In the genomic region with DNA sequence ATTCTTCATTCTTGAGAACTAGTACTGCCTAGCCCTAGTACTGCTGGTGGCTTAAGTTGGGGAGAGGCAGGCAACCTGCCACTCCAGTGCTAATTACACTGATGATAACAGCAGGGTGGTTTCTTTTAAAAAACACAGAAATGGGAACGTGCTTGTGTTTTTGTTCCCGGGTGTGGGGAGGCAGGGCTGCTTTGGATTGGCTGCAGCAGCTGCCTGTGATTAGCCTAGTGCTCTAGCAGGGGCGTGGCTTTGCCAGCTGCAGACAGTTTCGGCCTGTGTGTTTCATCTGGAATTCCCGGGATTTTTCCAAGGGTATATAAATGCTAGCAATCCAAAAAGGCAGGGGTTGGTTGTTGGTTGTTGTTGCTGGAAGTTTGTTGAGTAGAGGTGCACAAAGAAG, we compare ENCODE assay signal across 29 mouse cellular contexts. TPM values are rescaled to one million over a fixed set of nuclear protein-coding genes. Genes with fewer than 3 reads are reported as not detected.
DNase-seq lines count a peak whose midpoint lies in the region; ATAC-seq and TF ChIP-seq lines count a peak whose summit lies in the region.
"Had no signal": no experiment of that assay in that cellular context is flagged by ENCODE, and none has a peak within 500 bp of the region (broad histone marks: within the 10 kb centered on the region; RNA-seq: fewer than 3 reads in every experiment).

No protein-coding gene starts in this region.

- H3K9me3 ChIP-seq in forebrain, embryonic 11.5 days (ENCODE audit: control insufficient read depth, low read length) = no peaks in the 10 kb centered on the region
- H3K9me3 ChIP-seq in forebrain, postnatal 0 days (ENCODE audit: low read length) = no peaks in the 10 kb centered on the region
- no peaks in the 10 kb centered on the region for H3K9me3 ChIP-seq in lung, embryonic 14.5 days (ENCODE audit: low read depth, low read length)
- H3K9me3 ChIP-seq in embryonic facial prominence, embryonic 10.5 days = no peaks in the 10 kb centered on the region
- no peaks in the 10 kb centered on the region for H3K9me3 ChIP-seq in midbrain, embryonic 14.5 days (ENCODE audit: control insufficient read depth, low read length)
- H3K9me3 ChIP-seq: embryonic facial prominence, embryonic 15.5 days; hindbrain, embryonic 13.5 days; liver, embryonic 13.5 days; stomach, embryonic 15.5 days had no signal

- TF ChIP-seq CTCF in forebrain, postnatal 0 days (IDR thresholded peaks at IDR 0.05; ENCODE audit: low read depth) = no peak
- no peak for TF ChIP-seq CTCF in lung, embryonic 14.5 days (IDR thresholded peaks at IDR 0.05; ENCODE audit: low read depth)
- no peak for TF ChIP-seq CTCF in lung, adult 2 months (IDR thresholded peaks at IDR 0.05; ENCODE audit: insufficient read depth, low read length)

- ATAC-seq in forebrain, embryonic 11.5 days (replicated peaks; ENCODE audit: low FRiP score) = no peak
- ATAC-seq in forebrain, postnatal 0 days = no peak; the same call in 1 of the 2 replicates
- no peak for ATAC-seq in lung, embryonic 14.5 days (ENCODE audit: insufficient read depth)
- ATAC-seq in megakaryocyte progenitor cell, adult 5-6 weeks (replicated peaks; ENCODE audit: poor library complexity) = 0 out of 2 replicates have a peak, but pooled peaks have one; percentile 15
- ATAC-seq in midbrain, embryonic 14.5 days (ENCODE audit: low FRiP score, low TSS enrichment) = no peak
- ATAC-seq: CD4-positive, CD25-positive, alpha-beta regulatory T cell, adult 4 months had no signal

- no peaks in the 10 kb centered on the region for H3K27me3 ChIP-seq in forebrain, embryonic 11.5 days (ENCODE audit: control insufficient read depth, insufficient read depth, low read length)
- H3K27me3 ChIP-seq in forebrain, postnatal 0 days (ENCODE audit: insufficient read depth, low read length) = no peaks in the 10 kb centered on the region
- no peaks in the 10 kb centered on the region for H3K27me3 ChIP-seq in lung, embryonic 14.5 days (ENCODE audit: insufficient read depth, low read length)
- H3K27me3 ChIP-seq in embryonic facial prominence, embryonic 10.5 days (replicated peaks; ENCODE audit: low read depth, poor library complexity, severe bottlenecking) = no peaks in the 10 kb centered on the region
- no peaks in the 10 kb centered on the region for H3K27me3 ChIP-seq in midbrain, embryonic 14.5 days (ENCODE audit: control insufficient read depth, insufficient read depth, low read length)
- H3K27me3 ChIP-seq: embryonic facial prominence, embryonic 15.5 days; hindbrain, embryonic 13.5 days; liver, embryonic 13.5 days; stomach, embryonic 15.5 days had no signal

- H3K9ac ChIP-seq in forebrain, embryonic 11.5 days (ENCODE audit: low read length) = no peak overlapping the region
- no peak overlapping the region for H3K9ac ChIP-seq in forebrain, postnatal 0 days
- no peak overlapping the region for H3K9ac ChIP-seq in lung, embryonic 14.5 days
- no peak overlapping the region for H3K9ac ChIP-seq in midbrain, embryonic 14.5 days (replicated peaks; ENCODE audit: low read length)
- H3K9ac ChIP-seq: embryonic facial prominence, embryonic 15.5 days; hindbrain, embryonic 13.5 days; liver, embryonic 13.5 days; stomach, embryonic 15.5 days had no signal

- no peak overlapping the region for H3K4me3 ChIP-seq in forebrain, embryonic 11.5 days (ENCODE audit: low read depth, low read length)
- H3K4me3 ChIP-seq in forebrain, postnatal 0 days (ENCODE audit: low read depth, low read length) = no peak overlapping the region
- H3K4me3 ChIP-seq in lung, embryonic 14.5 days (ENCODE audit: low read depth, low read length) = no peak overlapping the region
- no peak overlapping the region for H3K4me3 ChIP-seq in lung, adult 2 months (replicated peaks; ENCODE audit: extremely low read depth, low read depth, low read length)
- no peak overlapping the region for H3K4me3 ChIP-seq in embryonic facial prominence, embryonic 10.5 days
- H3K4me3 ChIP-seq in midbrain, embryonic 14.5 days (replicated peaks; ENCODE audit: low read depth, low read length) = no peak overlapping the region
- H3K4me3 ChIP-seq: embryonic facial prominence, embryonic 15.5 days; gastrocnemius, adult 2 months; hindbrain, embryonic 13.5 days; liver, embryonic 13.5 days; stomach, embryonic 15.5 days had no signal

- DNase-seq in forebrain, embryonic 11.5 days (ENCODE audit: low spot score) = peak; percentile 36
- DNase-seq in forebrain, postnatal 0 days = no peak
- peak; percentile 21 for DNase-seq in lung, embryonic 14.5 days
- no peak for DNase-seq in lung, adult 2 months
- peak; percentile 33 for DNase-seq in embryonic facial prominence, embryonic 10.5 days (ENCODE audit: low spot score)
- DNase-seq in midbrain, embryonic 14.5 days = no peak
- DNase-seq in gastrocnemius, postnatal 25 days = no peak
- DNase-seq: adrenal gland, postnatal 36 days; cerebellum, adult 2 months; gastrocnemius, adult 2 months; kidney, adult 8-10 months; kidney, postnatal 25 days; liver, embryonic 13.5 days; lung, postnatal 10 days; retina, postnatal 1 day had no signal

- H3K4me2 ChIP-seq in forebrain, embryonic 11.5 days (ENCODE audit: low read depth, low read length, severe bottlenecking) = no peak overlapping the region
- no peak overlapping the region for H3K4me2 ChIP-seq in forebrain, postnatal 0 days (ENCODE audit: low read depth)
- no peak overlapping the region for H3K4me2 ChIP-seq in lung, embryonic 14.5 days
- H3K4me2 ChIP-seq in midbrain, embryonic 14.5 days (ENCODE audit: low read length) = no peak overlapping the region
- H3K4me2 ChIP-seq: embryonic facial prominence, embryonic 15.5 days; hindbrain, embryonic 13.5 days; liver, embryonic 13.5 days; stomach, embryonic 15.5 days had no signal

- H3K36me3 ChIP-seq in forebrain, embryonic 11.5 days (ENCODE audit: control insufficient read depth, insufficient read depth, low read length) = no peaks in the 10 kb centered on the region
- no peaks in the 10 kb centered on the region for H3K36me3 ChIP-seq in forebrain, postnatal 0 days (ENCODE audit: insufficient read depth)
- H3K36me3 ChIP-seq in lung, embryonic 14.5 days (ENCODE audit: insufficient read depth) = no peaks in the 10 kb centered on the region
- no peaks in the 10 kb centered on the region for H3K36me3 ChIP-seq in embryonic facial prominence, embryonic 10.5 days (replicated peaks)
- no peaks in the 10 kb centered on the region for H3K36me3 ChIP-seq in midbrain, embryonic 14.5 days (ENCODE audit: control insufficient read depth, insufficient read depth, low read length)
- H3K36me3 ChIP-seq: embryonic facial prominence, embryonic 15.5 days; hindbrain, embryonic 13.5 days; liver, embryonic 13.5 days; stomach, embryonic 15.5 days had no signal

- H3K4me1 ChIP-seq in forebrain, embryonic 11.5 days (replicated peaks; ENCODE audit: control insufficient read depth, insufficient read depth, low read length) = no peaks in the 10 kb centered on the region
- no peaks in the 10 kb centered on the region for H3K4me1 ChIP-seq in forebrain, postnatal 0 days (ENCODE audit: insufficient read depth)
- no peaks in the 10 kb centered on the region for H3K4me1 ChIP-seq in lung, embryonic 14.5 days (ENCODE audit: insufficient read depth)
- no peaks in the 10 kb centered on the region for H3K4me1 ChIP-seq in lung, adult 2 months (ENCODE audit: control insufficient read depth, insufficient read depth, low read length)
- H3K4me1 ChIP-seq in embryonic facial prominence, embryonic 10.5 days = no peaks in the 10 kb centered on the region
- no peaks in the 10 kb centered on the region for H3K4me1 ChIP-seq in midbrain, embryonic 14.5 days (ENCODE audit: control insufficient read depth, insufficient read depth, low read length)
- H3K4me1 ChIP-seq: embryonic facial prominence, embryonic 15.5 days; hindbrain, embryonic 13.5 days; liver, embryonic 13.5 days; stomach, embryonic 15.5 days had no signal

- no peak for TF ChIP-seq POLR2A in lung, adult 2 months (IDR thresholded peaks at IDR 0.05; ENCODE audit: borderline replicate concordance, extremely low read depth, low read depth, low read length)

- WGBS in forebrain, embryonic 11.5 days = 46% methylated on average over 5 of the region's 5 CpGs
- 35% methylated on average over 5 of the region's 5 CpGs for WGBS in forebrain, postnatal 0 days
- WGBS in lung, embryonic 14.5 days = 16% methylated on average over 5 of the region's 5 CpGs
- 20% methylated on average over 5 of the region's 5 CpGs for WGBS in lung, adult 2 months
- 49% methylated on average over 5 of the region's 5 CpGs for WGBS in embryonic facial prominence, embryonic 10.5 days
- 56% methylated on average over 5 of the region's 5 CpGs for WGBS in midbrain, embryonic 14.5 days

- no peak overlapping the region for H3K27ac ChIP-seq in forebrain, embryonic 11.5 days (ENCODE audit: low read depth, low read length)
- no peak overlapping the region for H3K27ac ChIP-seq in forebrain, postnatal 0 days (ENCODE audit: low read depth, low read length)
- no peak overlapping the region for H3K27ac ChIP-seq in lung, embryonic 14.5 days (ENCODE audit: low read depth)
- no peak overlapping the region for H3K27ac ChIP-seq in embryonic facial prominence, embryonic 10.5 days (replicated peaks)
- H3K27ac ChIP-seq in midbrain, embryonic 14.5 days (replicated peaks; ENCODE audit: low read depth, low read length) = no peak overlapping the region
- H3K27ac ChIP-seq: embryonic facial prominence, embryonic 15.5 days; gastrocnemius, adult 2 months; hindbrain, embryonic 13.5 days; liver, embryonic 13.5 days; stomach, embryonic 15.5 days had no signal

RNA-seq across cellular contexts. Expression of a gene that starts 18.4 kb away (rescaled TPM):
- not detected in 2 replicates for polyA plus RNA-seq in forebrain, embryonic 11.5 days (2014; fragmentation: Nextera tagmentation; extraction: Ambion mirVana)
- total RNA-seq in forebrain, postnatal 0 days (2014; rRNA removed) = not detected in 2 replicates
- not detected in 2 replicates for polyA plus RNA-seq in forebrain, postnatal 0 days (2015; fragmentation: Nextera tagmentation; extraction: Ambion mirVana)
- polyA plus RNA-seq in lung, embryonic 14.5 days (2014; fragmentation: Nextera tagmentation; extraction: Ambion mirVana) = not detected in 2 replicates
- 0.14 TPM in 1 of 2 replicates, not detected in the other for polyA plus RNA-seq in lung, adult 2 months (2012; rRNA removed)
- not detected in 2 replicates for polyA plus RNA-seq in embryonic facial prominence, embryonic 10.5 days (2016; fragmentation: Nextera tagmentation; extraction: Ambion mirVana)
- 0.29 TPM in 1 of 2 replicates, not detected in the other for total RNA-seq in megakaryocyte progenitor cell, adult 5-6 weeks (2015)
- not detected in 2 replicates for total RNA-seq in megakaryocyte progenitor cell, adult 5-6 weeks (2017)
- not detected in 2 replicates for polyA plus RNA-seq in midbrain, embryonic 14.5 days (2014; fragmentation: Nextera tagmentation; extraction: Ambion mirVana)
- total RNA-seq in gastrocnemius, postnatal 25 days (2021) = not detected
- total RNA-seq: adrenal gland, postnatal 36 days; gastrocnemius, adult 2 months; left cerebral cortex, adult 18-20 months; left cerebral cortex, postnatal 36 days; midbrain, postnatal 0 days; neutrophil, adult 5-6 weeks had no signal
- polyA plus RNA-seq: CD4-positive, CD25-positive, alpha-beta regulatory T cell, adult 4 months; cerebellum, adult 2 months; embryonic facial prominence, embryonic 15.5 days; heart, postnatal 0 days; hindbrain, embryonic 13.5 days; intestine, embryonic 14.5 days; liver, embryonic 13.5 days; midbrain, postnatal 0 days; stomach, embryonic 15.5 days; thymus, postnatal 0 days; urinary bladder, adult 2 months had no signal

RNA-seq across cellular contexts. Expression of a gene that starts 18.9 kb away (rescaled TPM):
- not detected in 2 replicates for polyA plus RNA-seq in forebrain, embryonic 11.5 days (2014; fragmentation: Nextera tagmentation; extraction: Ambion mirVana)
- not detected in 2 replicates for total RNA-seq in forebrain, postnatal 0 days (2014; rRNA removed)
- polyA plus RNA-seq in forebrain, postnatal 0 days (2015; fragmentation: Nextera tagmentation; extraction: Ambion mirVana) = 0.22 and 0.33 TPM in 2 replicates
- polyA plus RNA-seq in lung, embryonic 14.5 days (2014; fragmentation: Nextera tagmentation; extraction: Ambion mirVana) = 0.24 TPM in 1 of 2 replicates, not detected in the other
- polyA plus RNA-seq in lung, adult 2 months (2012; rRNA removed) = not detected in 2 replicates
- 0.29 TPM in 1 of 2 replicates, not detected in the other for polyA plus RNA-seq in embryonic facial prominence, embryonic 10.5 days (2016; fragmentation: Nextera tagmentation; extraction: Ambion mirVana)
- total RNA-seq in megakaryocyte progenitor cell, adult 5-6 weeks (2015) = 0.17 TPM in 1 of 2 replicates, not detected in the other
- not detected in 2 replicates for total RNA-seq in megakaryocyte progenitor cell, adult 5-6 weeks (2017)
- polyA plus RNA-seq in midbrain, embryonic 14.5 days (2014; fragmentation: Nextera tagmentation; extraction: Ambion mirVana) = not detected in 2 replicates
- total RNA-seq in gastrocnemius, postnatal 25 days (2021) = not detected
- total RNA-seq: adrenal gland, postnatal 36 days; gastrocnemius, adult 2 months; granulocyte monocyte progenitor cell, adult 5-6 weeks; left cerebral cortex, adult 18-20 months; left cerebral cortex, postnatal 36 days; midbrain, postnatal 0 days; neutrophil, adult 5-6 weeks had no signal
- polyA plus RNA-seq: heart, postnatal 0 days; hindbrain, embryonic 13.5 days; liver, embryonic 13.5 days; thymus, postnatal 0 days had no signal

RNA-seq across cellular contexts. Expression of a gene that starts 44.1 kb away (rescaled TPM):
- polyA plus RNA-seq in forebrain, embryonic 11.5 days (2014; fragmentation: Nextera tagmentation; extraction: Ambion mirVana) = not detected in 2 replicates
- not detected in 2 replicates for total RNA-seq in forebrain, postnatal 0 days (2014; rRNA removed)
- 0.19 TPM in 1 of 2 replicates, not detected in the other for polyA plus RNA-seq in forebrain, postnatal 0 days (2015; fragmentation: Nextera tagmentation; extraction: Ambion mirVana)
- not detected in 2 replicates for polyA plus RNA-seq in lung, embryonic 14.5 days (2014; fragmentation: Nextera tagmentation; extraction: Ambion mirVana)
- polyA plus RNA-seq in lung, adult 2 months (2012; rRNA removed) = not detected in 2 replicates
- not detected in 2 replicates for polyA plus RNA-seq in embryonic facial prominence, embryonic 10.5 days (2016; fragmentation: Nextera tagmentation; extraction: Ambion mirVana)
- not detected in 2 replicates for total RNA-seq in megakaryocyte progenitor cell, adult 5-6 weeks (2015)
- total RNA-seq in megakaryocyte progenitor cell, adult 5-6 weeks (2017) = not detected in 2 replicates
- polyA plus RNA-seq in midbrain, embryonic 14.5 days (2014; fragmentation: Nextera tagmentation; extraction: Ambion mirVana) = not detected in 2 replicates
- not detected for total RNA-seq in gastrocnemius, postnatal 25 days (2021)
- total RNA-seq: adrenal gland, postnatal 36 days; gastrocnemius, adult 2 months; granulocyte monocyte progenitor cell, adult 5-6 weeks; left cerebral cortex, adult 18-20 months; left cerebral cortex, postnatal 36 days; midbrain, postnatal 0 days; neutrophil, adult 5-6 weeks had no signal
- polyA plus RNA-seq: CD4-positive, CD25-positive, alpha-beta regulatory T cell, adult 4 months; cerebellum, adult 2 months; embryonic facial prominence, embryonic 15.5 days; heart, postnatal 0 days; hindbrain, embryonic 13.5 days; intestine, embryonic 14.5 days; liver, embryonic 13.5 days; stomach, embryonic 15.5 days; thymus, postnatal 0 days; urinary bladder, adult 2 months had no signal

RNA-seq across cellular contexts. Expression of a gene that starts 57.0 kb away (rescaled TPM):
- polyA plus RNA-seq in forebrain, embryonic 11.5 days (2014; fragmentation: Nextera tagmentation; extraction: Ambion mirVana) = 4.6 and 7.0 TPM in 2 replicates
- 4.3 and 12.5 TPM in 2 replicates for total RNA-seq in forebrain, postnatal 0 days (2014; rRNA removed)
- polyA plus RNA-seq in forebrain, postnatal 0 days (2015; fragmentation: Nextera tagmentation; extraction: Ambion mirVana) = 6.5 and 9.3 TPM in 2 replicates
- 43.2 and 48.1 TPM in 2 replicates for polyA plus RNA-seq in lung, embryonic 14.5 days (2014; fragmentation: Nextera tagmentation; extraction: Ambion mirVana)
- polyA plus RNA-seq in lung, adult 2 months (2012; rRNA removed) = 95.1 and 177 TPM in 2 replicates
- polyA plus RNA-seq in embryonic facial prominence, embryonic 10.5 days (2016; fragmentation: Nextera tagmentation; extraction: Ambion mirVana) = 4.5 and 6.0 TPM in 2 replicates
- 51.7 and 55.5 TPM in 2 replicates for total RNA-seq in megakaryocyte progenitor cell, adult 5-6 weeks (2015)
- total RNA-seq in megakaryocyte progenitor cell, adult 5-6 weeks (2017) = 287 and 316 TPM in 2 replicates
- 3.0 and 4.0 TPM in 2 replicates for polyA plus RNA-seq in midbrain, embryonic 14.5 days (2014; fragmentation: Nextera tagmentation; extraction: Ambion mirVana)
- 1 to 10 TPM; 2.1 to 2.3 TPM for total RNA-seq in gastrocnemius, postnatal 25 days (2021)

Comparison
In these comparisons a context has a peak if more than half of its experiments do, and no peak if none do; other contexts are left out.
1. DNase-seq: peak in forebrain, embryonic 11.5 days (single experiment), lung, embryonic 14.5 days (single experiment) and embryonic facial prominence, embryonic 10.5 days (single experiment); none in forebrain, postnatal 0 days (single experiment), lung, adult 2 months (single experiment), midbrain, embryonic 14.5 days (single experiment) and gastrocnemius, postnatal 25 days (single experiment).